Mouse (Mus musculus): Measurements from ENCODE around the gene Olfr43. TPM values are rescaled to one million over a fixed set of nuclear protein-coding genes. Genes with fewer than 3 reads are reported as not detected.

Olfr43 gene
- total and polyA plus RNA-seq, 2 experiments, result not detected

- no peak overlapping the region for H3K9ac ChIP-seq (ENCODE audit: low read depth, low read length)
Observed at GRCm38 (mm10) chr11:74168771-74169170, 42.4 kb downstream of the Olfr43 start.

More at GRCm38 (mm10) chr11:74168771-74169170, 42.4 kb downstream of the Olfr43 start:
- H3K4me1 ChIP-seq (ENCODE audit: control insufficient read depth, insufficient read depth, low read length), result no peaks in the 10 kb centered on the region
- TF ChIP-seq CTCF (IDR thresholded peaks at IDR 0.05; ENCODE audit: low read depth, low read length), result no peak
- TF ChIP-seq POLR2A (IDR thresholded peaks at IDR 0.05; ENCODE audit: extremely low read depth, insufficient read depth, low read length), result no peak
- no peak overlapping the region for H3K27ac ChIP-seq (replicated peaks; ENCODE audit: insufficient read depth, low read depth, low read length)
- no peaks in the 10 kb centered on the region for H3K79me2 ChIP-seq (ENCODE audit: control insufficient read depth, insufficient read depth, low read length)
- no peaks in the 10 kb centered on the region for H3K27me3 ChIP-seq (ENCODE audit: control insufficient read depth, insufficient read depth, low read length)
- DNase-seq (ENCODE audit: extremely low read depth, low read depth, low spot score), result no peak
- H3K36me3 ChIP-seq (ENCODE audit: control insufficient read depth, insufficient read depth, low read length), result no peaks in the 10 kb centered on the region
- H3K4me3 ChIP-seq (ENCODE audit: insufficient read depth, low read depth, low read length), result no peak overlapping the region

Other genes starting within 250 kb of the Olfr43 start
- not detected in 2 replicates for gene Olfr398, start 221.0 kb downstream of the Olfr43 start, total RNA-seq (2014; rRNA removed)
- gene Olfr398, start 221.0 kb downstream of the Olfr43 start, polyA plus RNA-seq (2012; rRNA removed), result not detected in 2 replicates
- gene Olfr139, start 154.8 kb downstream of the Olfr43 start, total RNA-seq (2014; rRNA removed), result not detected in 2 replicates
- gene Olfr139, start 154.8 kb downstream of the Olfr43 start, polyA plus RNA-seq (2012; rRNA removed), result not detected in 2 replicates
- not detected in 2 replicates for gene Olfr399, start 154.8 kb downstream of the Olfr43 start, total RNA-seq (2014; rRNA removed)
- not detected in 2 replicates for gene Olfr399, start 154.8 kb downstream of the Olfr43 start, polyA plus RNA-seq (2012; rRNA removed)
- gene Zfp616, start 141.4 kb downstream of the Olfr43 start, total RNA-seq (2014; rRNA removed), result not detected in 2 replicates
- not detected in 2 replicates for gene Zfp616, start 141.4 kb downstream of the Olfr43 start, polyA plus RNA-seq (2012; rRNA removed)
- gene Olfr401, start 97.7 kb downstream of the Olfr43 start, total RNA-seq (2014; rRNA removed), result not detected in 2 replicates
- not detected in 2 replicates for gene Olfr401, start 97.7 kb downstream of the Olfr43 start, polyA plus RNA-seq (2012; rRNA removed)
- gene Olfr402, start 57.9 kb downstream of the Olfr43 start, total RNA-seq (2014; rRNA removed), result not detected in 2 replicates
- gene Olfr402, start 57.9 kb downstream of the Olfr43 start, polyA plus RNA-seq (2012; rRNA removed), result not detected in 2 replicates
- gene Olfr403, start 25.1 kb downstream of the Olfr43 start, total RNA-seq (2014; rRNA removed), result not detected in 2 replicates
- not detected in 2 replicates for gene Olfr403, start 25.1 kb downstream of the Olfr43 start, polyA plus RNA-seq (2012; rRNA removed)
- gene Olfr406, start 48.4 kb upstream of the Olfr43 start, total RNA-seq (2014; rRNA removed), result not detected in 2 replicates
- not detected in 2 replicates for gene Olfr406, start 48.4 kb upstream of the Olfr43 start, polyA plus RNA-seq (2012; rRNA removed)
- gene Olfr59, start 72.4 kb upstream of the Olfr43 start, total RNA-seq (2014; rRNA removed), result not detected in 2 replicates
- not detected in 2 replicates for gene Olfr59, start 72.4 kb upstream of the Olfr43 start, polyA plus RNA-seq (2012; rRNA removed)
- not detected in 2 replicates for gene Olfr410, start 126.7 kb upstream of the Olfr43 start, total RNA-seq (2014; rRNA removed)
- gene Olfr410, start 126.7 kb upstream of the Olfr43 start, polyA plus RNA-seq (2012; rRNA removed), result not detected in 2 replicates
- gene Olfr411, start 141.3 kb upstream of the Olfr43 start, total RNA-seq (2014; rRNA removed), result not detected in 2 replicates
- gene Olfr411, start 141.3 kb upstream of the Olfr43 start, polyA plus RNA-seq (2012; rRNA removed), result not detected in 2 replicates
- not detected in 2 replicates for gene Olfr412, start 150.7 kb upstream of the Olfr43 start, total RNA-seq (2014; rRNA removed)
- not detected in 2 replicates for gene Olfr412, start 150.7 kb upstream of the Olfr43 start, polyA plus RNA-seq (2012; rRNA removed)